Mouse (Mus musculus): ENCODE measurements around the gene Timm8b. TPM values are rescaled to one million over a fixed set of nuclear protein-coding genes. Genes with fewer than 3 reads are reported as not detected.

Timm8b gene
- polyA plus RNA-seq, 1 experiment from 2014 or later = 451 TPM

DNA sequence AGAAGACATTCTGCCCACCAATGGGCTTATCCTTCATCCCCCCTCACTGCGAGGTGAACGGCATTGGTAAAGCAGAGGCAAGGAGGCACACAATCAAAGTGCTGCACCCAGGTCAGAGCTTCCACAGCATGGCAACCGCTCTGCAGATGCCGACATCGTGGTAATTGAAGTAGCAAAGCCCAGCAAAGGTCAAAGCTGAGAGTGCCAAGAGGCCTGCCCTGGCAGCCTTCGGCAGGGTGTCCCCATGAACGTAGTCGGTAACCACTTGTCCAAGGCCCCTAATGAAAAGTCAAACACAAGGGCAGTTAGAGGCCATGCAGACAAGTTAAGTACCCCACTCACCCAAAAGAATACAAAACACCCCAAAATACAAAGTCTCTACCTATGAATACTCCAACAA, 6.7 kb upstream of the Timm8b start:
- no peak overlapping the region for H3K4me2 ChIP-seq (replicated peaks)
- no peak overlapping the region for H3K4me3 ChIP-seq (replicated peaks; ENCODE audit: low read length)
- peaks cover 61% of the 10 kb centered on the region for H3K36me3 ChIP-seq (replicated peaks; ENCODE audit: control insufficient read depth, insufficient read depth)
- H3K4me1 ChIP-seq (replicated peaks; ENCODE audit: control insufficient read depth, insufficient read depth, low read length) = peaks cover 5% of the 10 kb centered on the region; the same call in 1 of the 2 replicates
- 96% methylated on average over 8 of the region's 8 CpGs for WGBS
- no peak overlapping the region for H3K27ac ChIP-seq
- H3K9ac ChIP-seq = no peak overlapping the region
- no peaks in the 10 kb centered on the region for H3K27me3 ChIP-seq (ENCODE audit: control insufficient read depth, insufficient read depth, low read length)
- ATAC-seq (ENCODE audit: low FRiP score) (no peak), DNase-seq (ENCODE audit: low spot score) (no peak)
- H3K9me3 ChIP-seq (ENCODE audit: control insufficient read depth, low read length) = no peaks in the 10 kb centered on the region

DNA sequence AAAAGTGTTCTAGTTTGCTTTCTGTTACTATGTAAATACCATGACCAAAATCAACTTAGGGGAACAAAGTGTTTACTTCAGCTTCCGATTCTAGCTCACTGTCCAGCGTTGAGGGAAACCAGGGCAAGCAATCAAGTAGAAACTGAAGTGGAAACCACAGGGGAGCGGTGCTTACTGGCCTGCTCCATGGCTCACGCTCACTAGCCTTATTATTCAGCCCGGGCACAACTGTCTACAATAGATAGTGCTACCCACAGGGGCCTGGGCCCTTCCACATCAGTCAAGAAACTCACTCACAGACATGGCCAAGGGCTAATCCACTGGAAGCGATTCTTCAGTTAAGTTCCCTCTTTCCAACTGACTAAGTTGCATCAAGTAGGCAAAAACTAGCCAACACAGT, 2.2 kb upstream of the Timm8b start:
- Histone ChIP-seq H3K9me3 (ENCODE audit: control insufficient read depth, low read length) (no peaks in the 10 kb centered on the region), H3K27me3 (ENCODE audit: control insufficient read depth, insufficient read depth, low read length) (no peaks in the 10 kb centered on the region), H3K4me3 (replicated peaks; ENCODE audit: low read length) (no peak overlapping the region), H3K36me3 (replicated peaks; ENCODE audit: control insufficient read depth, insufficient read depth) (peaks cover 59% of the 10 kb centered on the region), H3K9ac (no peak overlapping the region), H3K4me1 (replicated peaks; ENCODE audit: control insufficient read depth, insufficient read depth, low read length) (peaks cover 23% of the 10 kb centered on the region), H3K27ac (no peak overlapping the region), H3K4me2 (replicated peaks) (no peak overlapping the region)
- DNase-seq (ENCODE audit: low spot score) (no peak), ATAC-seq (ENCODE audit: low FRiP score) (no peak)
- WGBS = 86% methylated on average over 6 of the region's 6 CpGs

GRCm38 (mm10) chr9:50602055-50602845, 1.5 kb upstream of the Timm8b start:
- no peaks in the 10 kb centered on the region for H3K27me3 ChIP-seq (ENCODE audit: control insufficient read depth, insufficient read depth, low read length)
- H3K27ac ChIP-seq = no peak overlapping the region
- ATAC-seq (ENCODE audit: low FRiP score) (no peak), DNase-seq (ENCODE audit: low spot score) (no peak)
- H3K4me3 ChIP-seq (replicated peaks; ENCODE audit: low read length) = peak overlapping the region; percentile 91
- peaks cover 59% of the 10 kb centered on the region for H3K36me3 ChIP-seq (replicated peaks; ENCODE audit: control insufficient read depth, insufficient read depth)
- 88% methylated on average over 7 of the region's 7 CpGs for WGBS
- H3K4me2 ChIP-seq (replicated peaks) = peak overlapping the region; percentile 98
- H3K9ac ChIP-seq = peak overlapping the region; percentile 92
- H3K4me1 ChIP-seq (replicated peaks; ENCODE audit: control insufficient read depth, insufficient read depth, low read length) = peaks cover 23% of the 10 kb centered on the region
- no peaks in the 10 kb centered on the region for H3K9me3 ChIP-seq (ENCODE audit: control insufficient read depth, low read length)

GRCm38 (mm10) chr9:50603998-50604324, 251 bp downstream of the Timm8b start:
- DNase-seq (ENCODE audit: low spot score) (no peak), ATAC-seq (ENCODE audit: low FRiP score) (peak; percentile 89)
- Histone ChIP-seq H3K9me3 (ENCODE audit: control insufficient read depth, low read length) (no peaks in the 10 kb centered on the region), H3K27me3 (ENCODE audit: control insufficient read depth, insufficient read depth, low read length) (no peaks in the 10 kb centered on the region), H3K36me3 (replicated peaks; ENCODE audit: control insufficient read depth, insufficient read depth) (peaks cover 59% of the 10 kb centered on the region), H3K9ac (peak overlapping the region; percentile 92), H3K4me1 (replicated peaks; ENCODE audit: control insufficient read depth, insufficient read depth, low read length) (peaks cover 23% of the 10 kb centered on the region), H3K27ac (peak overlapping the region; percentile 90), H3K4me2 (replicated peaks) (peak overlapping the region; percentile 98), H3K4me3 (replicated peaks; ENCODE audit: low read length) (peak overlapping the region; percentile 91)
- under 1% methylated on average over 24 of the region's 24 CpGs for WGBS

DNA sequence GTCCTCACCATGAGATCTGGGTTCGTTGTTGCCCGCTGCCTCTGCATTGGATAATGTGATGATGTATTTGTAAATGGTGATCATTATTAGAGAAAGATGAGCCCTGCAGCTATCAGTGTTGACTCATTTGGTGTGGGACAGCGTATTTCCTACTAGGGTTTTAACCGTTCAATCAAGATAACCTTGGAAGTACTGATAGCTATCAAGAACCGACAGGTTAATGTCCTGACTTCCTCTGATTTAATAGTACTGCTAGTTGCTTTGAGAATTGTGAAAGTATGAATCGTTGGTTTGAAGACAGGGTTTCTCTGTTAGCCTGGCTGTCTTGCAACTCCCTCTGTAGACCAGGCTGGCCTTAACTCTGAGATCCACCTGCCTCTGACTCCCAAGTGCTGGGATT, 628 bp downstream of the Timm8b start:
- Histone ChIP-seq H3K9me3 (ENCODE audit: control insufficient read depth, low read length) (no peaks in the 10 kb centered on the region), H3K27me3 (ENCODE audit: control insufficient read depth, insufficient read depth, low read length) (no peaks in the 10 kb centered on the region), H3K36me3 (replicated peaks; ENCODE audit: control insufficient read depth, insufficient read depth) (peaks cover 59% of the 10 kb centered on the region), H3K9ac (peak overlapping the region; percentile 92), H3K4me2 (replicated peaks) (peak overlapping the region; percentile 98), H3K4me3 (replicated peaks; ENCODE audit: low read length) (peak overlapping the region; percentile 91), H3K4me1 (replicated peaks; ENCODE audit: control insufficient read depth, insufficient read depth, low read length) (peaks cover 23% of the 10 kb centered on the region), H3K27ac (peak overlapping the region; percentile 90)
- 2% methylated on average over 6 of the region's 6 CpGs for WGBS
- DNase-seq (ENCODE audit: low spot score) (no peak), ATAC-seq (ENCODE audit: low FRiP score) (no peak)

DNA sequence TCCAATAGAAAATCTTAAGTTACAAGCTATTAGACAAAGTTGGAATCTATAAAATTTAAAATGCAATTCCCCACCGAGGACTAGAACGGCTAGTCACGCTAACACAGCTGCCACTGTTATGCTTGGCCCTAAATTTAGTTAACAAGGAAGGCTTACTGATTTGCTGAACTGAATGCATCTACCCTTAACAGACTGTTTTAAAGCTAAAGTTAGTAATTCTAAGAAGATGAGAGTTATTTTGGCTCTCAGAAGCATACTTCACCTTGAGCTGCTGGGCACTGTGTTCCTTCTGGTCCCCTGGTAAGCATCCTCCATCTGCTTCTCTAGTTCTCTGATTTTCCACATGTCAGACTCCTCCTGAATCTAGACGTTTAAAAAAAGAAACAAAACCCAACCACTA, 8.4 kb downstream of the Timm8b start:
- H3K4me2 ChIP-seq (replicated peaks) = no peak overlapping the region
- peaks cover 11% of the 10 kb centered on the region for H3K4me1 ChIP-seq (replicated peaks; ENCODE audit: control insufficient read depth, insufficient read depth, low read length)
- no peak overlapping the region for H3K4me3 ChIP-seq (replicated peaks; ENCODE audit: low read length)
- WGBS = 87% methylated on average over 4 of the region's 4 CpGs
- H3K36me3 ChIP-seq (replicated peaks; ENCODE audit: control insufficient read depth, insufficient read depth) = peaks cover 80% of the 10 kb centered on the region
- no peaks in the 10 kb centered on the region for H3K9me3 ChIP-seq (ENCODE audit: control insufficient read depth, low read length)
- ATAC-seq (ENCODE audit: low FRiP score) (no peak), DNase-seq (ENCODE audit: low spot score) (no peak)
- no peak overlapping the region for H3K27ac ChIP-seq
- no peaks in the 10 kb centered on the region for H3K27me3 ChIP-seq (ENCODE audit: control insufficient read depth, insufficient read depth, low read length)
- H3K9ac ChIP-seq = no peak overlapping the region

- Histone ChIP-seq H3K27ac (peak overlapping the region; percentile 94; the same call in 1 of the 2 replicates), H3K4me2 (replicated peaks) (peak overlapping the region; percentile 95), H3K4me3 (replicated peaks; ENCODE audit: low read length) (peak overlapping the region; percentile 99), H3K9ac (peak overlapping the region; percentile 94), H3K36me3 (replicated peaks; ENCODE audit: control insufficient read depth, insufficient read depth) (peaks cover 41% of the 10 kb centered on the region), H3K9me3 (ENCODE audit: control insufficient read depth, low read length) (no peaks in the 10 kb centered on the region), H3K27me3 (ENCODE audit: control insufficient read depth, insufficient read depth, low read length) (no peaks in the 10 kb centered on the region), H3K4me1 (replicated peaks; ENCODE audit: control insufficient read depth, insufficient read depth, low read length) (peaks cover 14% of the 10 kb centered on the region)
- 42% methylated on average over 11 of the region's 11 CpGs for WGBS
- no peak for ATAC-seq (ENCODE audit: low FRiP score)
- no peak for DNase-seq (ENCODE audit: low spot score)
These were observed 12.5 kb downstream of the Timm8b start for GRCm38 (mm10) chr9:50616161-50616560.

DNA sequence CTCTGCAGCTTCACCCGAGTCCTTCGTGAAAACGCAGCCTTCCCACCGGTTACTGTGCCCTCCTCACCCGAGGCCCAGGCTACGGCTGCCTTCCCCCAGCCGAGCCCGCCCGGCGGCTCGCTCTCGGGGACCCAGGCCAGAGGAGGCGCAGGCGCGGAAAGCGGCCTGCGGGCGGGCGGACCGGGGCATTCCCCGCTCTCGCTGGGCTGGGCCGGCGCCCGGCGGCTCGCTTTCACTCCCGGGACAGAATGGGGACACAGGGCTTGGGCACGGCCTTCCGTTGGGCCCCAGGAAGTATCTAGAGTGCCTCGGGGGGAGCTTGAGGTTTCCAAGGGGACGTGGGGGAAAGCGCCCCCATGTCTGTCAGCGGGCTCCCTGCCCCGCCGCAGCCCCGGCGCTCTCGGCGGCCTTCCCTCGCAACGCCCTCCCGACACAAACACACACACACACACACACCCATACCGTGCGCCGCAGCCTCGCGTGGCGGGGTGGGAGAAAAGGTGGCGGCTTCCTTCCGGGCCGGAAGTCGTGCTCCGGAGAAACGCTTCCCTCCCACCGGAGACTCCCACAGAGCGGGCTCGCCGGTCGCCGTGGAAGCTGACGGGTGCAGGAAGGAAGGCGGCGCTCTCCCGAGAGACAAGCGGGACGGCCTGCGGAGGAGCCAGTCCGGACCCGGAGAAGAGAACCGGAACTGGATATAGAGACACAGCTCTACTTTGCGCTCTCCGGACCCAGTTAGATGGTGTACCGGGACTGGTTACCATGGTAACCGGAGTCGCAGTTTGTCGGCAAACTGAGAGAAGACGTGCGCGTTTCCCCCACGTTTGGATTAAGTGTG, 13.3 kb downstream of the Timm8b start, which contains the start of the genes Pih1d2 and Nkapd1:
Pih1d2 (plus strand) TSS at position 556 of the 838 bp plus-strand sequence.
Nkapd1 (minus strand) TSS at position 699 of the 838 bp plus-strand sequence.
- peak within 1 kb of the TSS; percentile 99 for H3K4me3 ChIP-seq (replicated peaks; ENCODE audit: low read length)
- peak within 1 kb of the TSS; percentile 94 for H3K27ac ChIP-seq
- peaks cover 34% of the 10 kb centered on the region for H3K36me3 ChIP-seq (replicated peaks; ENCODE audit: control insufficient read depth, insufficient read depth)
- no peaks in the 10 kb centered on the region for H3K27me3 ChIP-seq (ENCODE audit: control insufficient read depth, insufficient read depth, low read length)
- no peaks in the 10 kb centered on the region for H3K9me3 ChIP-seq (ENCODE audit: control insufficient read depth, low read length)
- peak within 1 kb of the TSS; percentile 95 for H3K4me2 ChIP-seq (replicated peaks)
- DNase-seq (ENCODE audit: low spot score) = peak; percentile 95
- peak within 1 kb of the TSS; percentile 94 for H3K9ac ChIP-seq
- WGBS = under 1% methylated on average over 79 of the region's 81 CpGs
- peaks cover 14% of the 10 kb centered on the region for H3K4me1 ChIP-seq (replicated peaks; ENCODE audit: control insufficient read depth, insufficient read depth, low read length)
- peak; percentile 94 for ATAC-seq (ENCODE audit: low FRiP score)

DNA sequence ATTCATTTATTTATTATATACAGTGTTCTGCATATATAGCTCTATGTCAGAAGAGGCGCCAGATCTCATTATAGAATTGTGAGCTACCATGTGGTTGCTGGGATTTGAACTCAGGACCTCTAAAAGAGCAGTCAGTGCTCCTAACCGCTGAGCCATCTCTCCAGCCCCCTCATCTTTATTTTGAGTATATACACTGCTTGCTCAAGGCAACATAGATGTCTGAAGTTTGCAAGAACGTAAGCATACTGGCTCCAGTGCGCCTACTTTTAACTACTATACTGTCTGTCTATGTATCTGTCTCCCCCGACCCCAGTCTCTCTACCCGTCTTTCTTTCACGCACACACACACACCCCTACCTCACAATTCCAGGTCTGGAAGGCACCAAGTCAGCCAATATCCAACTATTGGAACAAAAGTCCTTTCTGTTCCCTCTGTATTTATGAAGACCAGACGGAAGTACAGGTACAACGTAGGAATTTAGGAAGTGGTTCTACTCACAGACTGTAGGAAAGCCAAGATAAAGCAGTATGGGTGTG, 14.2 kb downstream of the Timm8b start:
- H3K4me2 ChIP-seq (replicated peaks) = peak overlapping the region; percentile 95
- ATAC-seq (ENCODE audit: low FRiP score) (no peak), DNase-seq (ENCODE audit: low spot score) (no peak)
- peak overlapping the region; percentile 94; the same call in 1 of the 2 replicates for H3K9ac ChIP-seq
- no peak overlapping the region for H3K27ac ChIP-seq
- no peaks in the 10 kb centered on the region for H3K27me3 ChIP-seq (ENCODE audit: control insufficient read depth, insufficient read depth, low read length)
- no peaks in the 10 kb centered on the region for H3K9me3 ChIP-seq (ENCODE audit: control insufficient read depth, low read length)
- WGBS = 61% methylated on average over 9 of the region's 9 CpGs
- peaks cover 25% of the 10 kb centered on the region for H3K36me3 ChIP-seq (replicated peaks; ENCODE audit: control insufficient read depth, insufficient read depth)
- H3K4me3 ChIP-seq (replicated peaks; ENCODE audit: low read length) = peak overlapping the region; percentile 99
- H3K4me1 ChIP-seq (replicated peaks; ENCODE audit: control insufficient read depth, insufficient read depth, low read length) = peaks cover 14% of the 10 kb centered on the region

All from hindbrain, embryonic 14.5 days (tissue).